Comparison of ENCODE assay signal across 8 mouse cellular contexts in genomic region chr3:95517493-95517898, GRCm38 (mm10). TPM values are rescaled to one million over a fixed set of nuclear protein-coding genes. Genes with fewer than 3 reads are reported as not detected.
DNase-seq lines count a peak whose midpoint lies in the region; ATAC-seq lines count a peak whose summit lies in the region.

No protein-coding gene starts in this region.

- no peak overlapping the region for H3K4me3 ChIP-seq in hindbrain, embryonic 10.5 days
- no peak overlapping the region for H3K4me3 ChIP-seq in hindbrain, embryonic 12.5 days
- H3K4me3 ChIP-seq in midbrain, embryonic 10.5 days = no peak overlapping the region

- H3K4me1 ChIP-seq in hindbrain, embryonic 10.5 days (replicated peaks) = no peaks in the 10 kb centered on the region
- peaks cover 5% of the 10 kb centered on the region; the same call in 1 of the 2 replicates for H3K4me1 ChIP-seq in hindbrain, embryonic 12.5 days
- H3K4me1 ChIP-seq in midbrain, embryonic 10.5 days = peaks cover 3% of the 10 kb centered on the region; the same call in 1 of the 2 replicates

- WGBS in hindbrain, embryonic 10.5 days = 35% methylated on average over 10 of the region's 10 CpGs
- WGBS in hindbrain, embryonic 12.5 days = 37% methylated on average over 10 of the region's 10 CpGs
- 34% methylated on average over 10 of the region's 10 CpGs for WGBS in midbrain, embryonic 10.5 days

- H3K27me3 ChIP-seq in hindbrain, embryonic 10.5 days (ENCODE audit: insufficient read depth, poor library complexity, severe bottlenecking) = no peaks in the 10 kb centered on the region
- H3K27me3 ChIP-seq in hindbrain, embryonic 12.5 days = no peaks in the 10 kb centered on the region
- no peaks in the 10 kb centered on the region for H3K27me3 ChIP-seq in midbrain, embryonic 10.5 days (ENCODE audit: low read depth, poor library complexity, severe bottlenecking)

- H3K27ac ChIP-seq in hindbrain, embryonic 10.5 days = no peak overlapping the region
- H3K27ac ChIP-seq in hindbrain, embryonic 12.5 days = no peak overlapping the region
- peak overlapping the region; percentile 42; the same call in 1 of the 2 replicates for H3K27ac ChIP-seq in midbrain, embryonic 10.5 days (replicated peaks)

- no peak overlapping the region for H3K9ac ChIP-seq in hindbrain, embryonic 12.5 days

- peak; percentile 68 for DNase-seq in hindbrain, embryonic 10.5 days (ENCODE audit: low spot score)
- peak; percentile 68 to 74 for DNase-seq in frontal cortex, postnatal 36 days (ENCODE audit: low spot score in 2 of 2)
- peak; percentile 83 to 84 for DNase-seq in left cerebral cortex, postnatal 14 days (ENCODE audit: low spot score in 2 of 2)
- peak; percentile 69 for DNase-seq in midbrain, embryonic 10.5 days (ENCODE audit: low spot score)
- peak; percentile 73 for DNase-seq in right cerebral cortex, postnatal 4 days

- H3K36me3 ChIP-seq in hindbrain, embryonic 10.5 days = no peaks in the 10 kb centered on the region
- H3K36me3 ChIP-seq in hindbrain, embryonic 12.5 days = no peaks in the 10 kb centered on the region
- H3K36me3 ChIP-seq in midbrain, embryonic 10.5 days = no peaks in the 10 kb centered on the region

- no peak for ATAC-seq in hindbrain, embryonic 12.5 days (ENCODE audit: low FRiP score)
- ATAC-seq in common myeloid progenitor, adult 5-6 weeks (replicated peaks; ENCODE audit: low read depth, poor library complexity, severe bottlenecking) = peak; percentile 78
- ATAC-seq in inflammation-experienced regulatory T-cells, adult 6 months = peak; percentile 84

- no peak overlapping the region for H3K4me2 ChIP-seq in hindbrain, embryonic 12.5 days (replicated peaks)

- intact Hi-C loops in left cerebral cortex, postnatal 14 days (cut with DNase I) = loop anchor here (10.0 kb wide), 1 partner anchor 97 kb away; no protein-coding TSS in a partner anchor

- H3K9me3 ChIP-seq in hindbrain, embryonic 10.5 days = no peaks in the 10 kb centered on the region
- H3K9me3 ChIP-seq in hindbrain, embryonic 12.5 days (replicated peaks) = no peaks in the 10 kb centered on the region
- no peaks in the 10 kb centered on the region for H3K9me3 ChIP-seq in midbrain, embryonic 10.5 days (replicated peaks)

RNA-seq across cellular contexts. Expression of gene Ctss, which starts 9.1 kb away (rescaled TPM):
- 3.9 and 7.6 TPM in 2 replicates for polyA plus RNA-seq in hindbrain, embryonic 10.5 days (2016; fragmentation: Nextera tagmentation; extraction: Ambion mirVana)
- 9.3 and 12.0 TPM in 2 replicates for polyA plus RNA-seq in hindbrain, embryonic 12.5 days (2016; fragmentation: Nextera tagmentation; extraction: Ambion mirVana)
- 74.8 and 75.3 TPM in 2 replicates for total RNA-seq in common myeloid progenitor, adult 5-6 weeks (2017)
- polyA plus RNA-seq in inflammation-experienced regulatory T-cells, adult 6 months (2017; shearing (Covaris generic)) = 100 to 1,000 TPM; 244 to 569 (median 448) TPM
- total RNA-seq in left cerebral cortex, postnatal 14 days (2021) = 10 to 100 TPM; 29.6 to 31.3 TPM
- polyA plus RNA-seq in midbrain, embryonic 10.5 days (2016; fragmentation: Nextera tagmentation; extraction: Ambion mirVana) = 3.2 and 6.8 TPM in 2 replicates

RNA-seq across cellular contexts. Expression of gene Ctsk, which starts 18.4 kb away (rescaled TPM):
- 3.7 and 5.9 TPM in 2 replicates for polyA plus RNA-seq in hindbrain, embryonic 10.5 days (2016; fragmentation: Nextera tagmentation; extraction: Ambion mirVana)
- 18.3 and 20.2 TPM in 2 replicates for polyA plus RNA-seq in hindbrain, embryonic 12.5 days (2016; fragmentation: Nextera tagmentation; extraction: Ambion mirVana)
- not detected in 2 replicates for total RNA-seq in common myeloid progenitor, adult 5-6 weeks (2017)
- polyA plus RNA-seq in inflammation-experienced regulatory T-cells, adult 6 months (2017; shearing (Covaris generic)) = under 1 TPM in 1 of 3 experiments, not detected in 2; 0.44 TPM
- 10 to 100 TPM; 15.1 to 18.0 TPM for total RNA-seq in left cerebral cortex, postnatal 14 days (2021)
- polyA plus RNA-seq in midbrain, embryonic 10.5 days (2016; fragmentation: Nextera tagmentation; extraction: Ambion mirVana) = 2.4 and 4.5 TPM in 2 replicates

RNA-seq across cellular contexts. Expression of gene Hormad1, which starts 42.0 kb away (rescaled TPM):
- not detected in 2 replicates for polyA plus RNA-seq in hindbrain, embryonic 10.5 days (2016; fragmentation: Nextera tagmentation; extraction: Ambion mirVana)
- polyA plus RNA-seq in hindbrain, embryonic 12.5 days (2016; fragmentation: Nextera tagmentation; extraction: Ambion mirVana) = not detected in 2 replicates
- not detected in 2 replicates for total RNA-seq in common myeloid progenitor, adult 5-6 weeks (2017)
- not detected for polyA plus RNA-seq in inflammation-experienced regulatory T-cells, adult 6 months (2017; shearing (Covaris generic))
- not detected for total RNA-seq in left cerebral cortex, postnatal 14 days (2021)
- polyA plus RNA-seq in midbrain, embryonic 10.5 days (2016; fragmentation: Nextera tagmentation; extraction: Ambion mirVana) = not detected in 2 replicates

Comparison
In these comparisons a context has a peak if more than half of its experiments do, and no peak if none do; other contexts are left out.
1. RNA of gene Ctss, which starts 9.1 kb away (polyA plus RNA-seq): 244 to 569 TPM in inflammation-experienced regulatory T-cells, adult 6 months; 9.3 to 12.0 TPM in hindbrain, embryonic 12.5 days, 3.9 to 7.6 TPM in hindbrain, embryonic 10.5 days and 3.2 to 6.8 TPM in midbrain, embryonic 10.5 days; every median in the first group is over 10 times any median in the second.
2. Peak in every context shown above with its lines, with median percentiles within 50 percentile points of each other: DNase-seq.